Mouse (Mus musculus) kidney, postnatal 36 days (tissue): ENCODE data around the gene Olfr373.

Experiments used
- DNase-seq, 2 experiments: peaks; one replicate each; pipeline ENCODE4 v3.0.0; 2021 to 2022; ENCODE audit warnings: mixed read lengths in 2 of 2

The Olfr373 gene

GRCm38 (mm10) chr8:72134756-72135445 is 51.9 kb downstream of the Olfr373 start, which contains the start of gene Tpm4:
Tpm4 (plus strand) TSS chr8:72134975.
- DNase-seq, result peak; percentile 71 to 85

GRCm38 (mm10) chr8:72135446-72136301 is 52.7 kb downstream of the Olfr373 start:
- DNase-seq, result peak; percentile 36 to 64

GRCm38 (mm10) chr8:72136302-72136978 is 53.5 kb downstream of the Olfr373 start:
- DNase-seq, result peak; percentile 75 to 82

GRCm38 (mm10) chr8:72137431-72137830 is 54.5 kb downstream of the Olfr373 start:
- no peak for DNase-seq

GRCm38 (mm10) chr8:72138456-72138855 is 55.5 kb downstream of the Olfr373 start:
- no peak for DNase-seq

- DNase-seq, result no peak
These were observed 60.4 kb downstream of the Olfr373 start for GRCm38 (mm10) chr8:72143256-72143824.

GRCm38 (mm10) chr8:72144345-72144975 is 61.5 kb downstream of the Olfr373 start:
- DNase-seq, result no peak

GRCm38 (mm10) chr8:72145511-72145910 is 62.5 kb downstream of the Olfr373 start:
- no peak for DNase-seq

- no peak for DNase-seq
These were observed 63.1 kb downstream of the Olfr373 start for GRCm38 (mm10) chr8:72146056-72146455.

- no peak for DNase-seq
These were observed 63.6 kb downstream of the Olfr373 start for GRCm38 (mm10) chr8:72146556-72146955.

GRCm38 (mm10) chr8:72147266-72147665 is 64.3 kb downstream of the Olfr373 start:
- DNase-seq, result peak; percentile 20 to 28

GRCm38 (mm10) chr8:72149056-72149455 is 66.1 kb downstream of the Olfr373 start:
- DNase-seq, result no peak

GRCm38 (mm10) chr8:72151418-72152078 is 68.6 kb downstream of the Olfr373 start:
- DNase-seq, result no peak
